Mouse (Mus musculus) embryonic facial prominence, embryonic 15.5 days (tissue): ENCODE measurements around the gene Adcy10. TPM values are rescaled to one million over a fixed set of nuclear protein-coding genes. Genes with fewer than 3 reads are reported as not detected.

Experiments used
- ATAC-seq: fragments of 200-750 bp; cut with Nextera tagmentation; 2 replicates; pipeline ENCODE4 v1.8.0; 2017; ENCODE audit warnings: low read depth, moderate TSS enrichment; ENCODE audit not compliant: insufficient number of reproducible peaks, low FRiP score, low TSS enrichment
- H3K27ac ChIP-seq: fragments of 300-500 bp; sonication (generic); replicated peaks from 2 replicates; pipeline ENCODE4 v1.5.1; 2015; ENCODE audit warnings: mild to moderate bottlenecking, inconsistent platforms
- H3K27me3 ChIP-seq: fragments of 300-500 bp; sonication (generic); 2 replicates; pipeline ENCODE4 v1.6.1; 2015; ENCODE audit warnings: inconsistent platforms
- H3K36me3 ChIP-seq: fragments of 300-500 bp; sonication (generic); 2 replicates; pipeline ENCODE4 v1.6.1; 2015; ENCODE audit warnings: mild to moderate bottlenecking, inconsistent platforms
- H3K4me1 ChIP-seq: fragments of 300-500 bp; sonication (generic); 2 replicates; pipeline ENCODE4 v1.6.1; 2015; ENCODE audit warnings: inconsistent platforms
- H3K4me2 ChIP-seq: fragments of 300-500 bp; sonication (generic); replicated peaks from 2 replicates; pipeline ENCODE4 v1.6.1; 2015; ENCODE audit warnings: mild to moderate bottlenecking, inconsistent platforms
- H3K4me3 ChIP-seq: fragments of 300-500 bp; sonication (generic); replicated peaks from 2 replicates; pipeline ENCODE4 v1.5.1; 2015; ENCODE audit warnings: mild to moderate bottlenecking, inconsistent platforms
- H3K9ac ChIP-seq: fragments of 300-500 bp; sonication (generic); 2 replicates; pipeline ENCODE4 v1.6.1; 2015; ENCODE audit warnings: inconsistent platforms
- H3K9me3 ChIP-seq: fragments of 300-500 bp; sonication (generic); replicated peaks from 2 replicates; pipeline ENCODE4 v1.6.1; 2016; ENCODE audit warnings: inconsistent platforms
- WGBS: fragments of 180-500 bp; shearing (Covaris S2); methylation state at CpG from one replicate; pipeline ENCODE4 v1.1.7; 2015; 5-methylcytosine and 5-hydroxymethylcytosine counted together
- polyA plus RNA-seq: library from polyadenylated mRNA; unstranded; fragments of >200 nt; fragmentation: Nextera tagmentation; extraction: Ambion mirVana; gene quantifications from 2 replicates; pipeline ENCODE4 v1.2.1, GENCODE M21; 2015

The Adcy10 gene
- polyA plus RNA-seq, 1 experiment from 2014 or later: not detected

GRCm38 (mm10) chr1:165462861-165463260 lies 22.1 kb upstream of the Adcy10 start:
- no peaks in the 10 kb centered on the region for H3K27me3 ChIP-seq
- no peak overlapping the region for H3K27ac ChIP-seq
- 58% methylated on average over 1 of the region's 1 CpGs for WGBS
- no peak for ATAC-seq
- H3K9me3 ChIP-seq: no peaks in the 10 kb centered on the region
- no peak overlapping the region for H3K4me2 ChIP-seq
- no peak overlapping the region for H3K4me3 ChIP-seq
- H3K9ac ChIP-seq: no peak overlapping the region
- no peaks in the 10 kb centered on the region for H3K36me3 ChIP-seq
- H3K4me1 ChIP-seq: peaks cover 5% of the 10 kb centered on the region; the same call in 1 of the 2 replicates

GRCm38 (mm10) chr1:165464574-165464973 lies 20.4 kb upstream of the Adcy10 start:
- no peak overlapping the region for H3K4me3 ChIP-seq
- ATAC-seq: no peak
- no peak overlapping the region for H3K4me2 ChIP-seq
- no peaks in the 10 kb centered on the region for H3K36me3 ChIP-seq
- H3K27ac ChIP-seq: no peak overlapping the region
- no peaks in the 10 kb centered on the region for H3K9me3 ChIP-seq
- H3K9ac ChIP-seq: no peak overlapping the region
- 67% methylated on average over 3 of the region's 3 CpGs for WGBS
- no peaks in the 10 kb centered on the region for H3K27me3 ChIP-seq
- peaks cover 5% of the 10 kb centered on the region; the same call in 1 of the 2 replicates for H3K4me1 ChIP-seq

GRCm38 (mm10) chr1:165468971-165469370 lies 16.0 kb upstream of the Adcy10 start:
- Histone ChIP-seq H3K27ac (no peak overlapping the region), H3K36me3 (no peaks in the 10 kb centered on the region), H3K4me1 (no peaks in the 10 kb centered on the region), H3K9me3 (no peaks in the 10 kb centered on the region), H3K9ac (no peak overlapping the region), H3K4me2 (no peak overlapping the region), H3K27me3 (no peaks in the 10 kb centered on the region), H3K4me3 (no peak overlapping the region)
- ATAC-seq: no peak

- no peaks in the 10 kb centered on the region for H3K9me3 ChIP-seq
- no peak overlapping the region for H3K4me3 ChIP-seq
- H3K9ac ChIP-seq: no peak overlapping the region
- H3K27ac ChIP-seq: no peak overlapping the region
- H3K36me3 ChIP-seq: no peaks in the 10 kb centered on the region
- H3K4me2 ChIP-seq: no peak overlapping the region
- ATAC-seq: no peak
- H3K27me3 ChIP-seq: no peaks in the 10 kb centered on the region
- H3K4me1 ChIP-seq: no peaks in the 10 kb centered on the region
Observed at GRCm38 (mm10) chr1:165469717-165470116, 15.3 kb upstream of the Adcy10 start.

- no peaks in the 10 kb centered on the region for H3K36me3 ChIP-seq
- ATAC-seq: no peak
- H3K9ac ChIP-seq: no peak overlapping the region
- H3K9me3 ChIP-seq: no peaks in the 10 kb centered on the region
- 83% methylated on average over 1 of the region's 1 CpGs for WGBS
- no peak overlapping the region for H3K4me3 ChIP-seq
- no peak overlapping the region for H3K27ac ChIP-seq
- H3K4me1 ChIP-seq: no peaks in the 10 kb centered on the region
- H3K27me3 ChIP-seq: no peaks in the 10 kb centered on the region
- H3K4me2 ChIP-seq: no peak overlapping the region
Observed at GRCm38 (mm10) chr1:165471490-165471889, 13.5 kb upstream of the Adcy10 start.

- Histone ChIP-seq H3K4me3 (no peak overlapping the region), H3K27me3 (no peaks in the 10 kb centered on the region), H3K4me1 (no peaks in the 10 kb centered on the region), H3K9ac (no peak overlapping the region), H3K9me3 (no peaks in the 10 kb centered on the region), H3K36me3 (peaks cover 4% of the 10 kb centered on the region; the same call in 1 of the 2 replicates), H3K4me2 (no peak overlapping the region), H3K27ac (no peak overlapping the region)
- ATAC-seq: no peak
- 84% methylated on average over 2 of the region's 2 CpGs for WGBS
Observed at GRCm38 (mm10) chr1:165486108-165486507, 1.1 kb downstream of the Adcy10 start.

GRCm38 (mm10) chr1:165489197-165489596 lies 4.2 kb downstream of the Adcy10 start:
- 80% methylated on average over 4 of the region's 4 CpGs for WGBS
- Histone ChIP-seq H3K27me3 (no peaks in the 10 kb centered on the region), H3K9ac (no peak overlapping the region), H3K27ac (no peak overlapping the region), H3K4me3 (no peak overlapping the region), H3K4me2 (no peak overlapping the region), H3K9me3 (no peaks in the 10 kb centered on the region), H3K36me3 (no peaks in the 10 kb centered on the region), H3K4me1 (no peaks in the 10 kb centered on the region)
- no peak for ATAC-seq

GRCm38 (mm10) chr1:165498856-165499255 lies 13.9 kb downstream of the Adcy10 start:
- ATAC-seq: no peak
- no peak overlapping the region for H3K27ac ChIP-seq
- H3K4me3 ChIP-seq: no peak overlapping the region
- no peaks in the 10 kb centered on the region for H3K36me3 ChIP-seq
- H3K27me3 ChIP-seq: no peaks in the 10 kb centered on the region
- no peak overlapping the region for H3K9ac ChIP-seq
- 27% methylated on average over 3 of the region's 3 CpGs for WGBS
- H3K4me1 ChIP-seq: no peaks in the 10 kb centered on the region
- H3K9me3 ChIP-seq: no peaks in the 10 kb centered on the region
- H3K4me2 ChIP-seq: no peak overlapping the region

GRCm38 (mm10) chr1:165503307-165504024 lies 18.5 kb downstream of the Adcy10 start:
- Histone ChIP-seq H3K9me3 (no peaks in the 10 kb centered on the region), H3K9ac (no peak overlapping the region), H3K4me1 (no peaks in the 10 kb centered on the region), H3K27me3 (no peaks in the 10 kb centered on the region), H3K27ac (no peak overlapping the region), H3K36me3 (no peaks in the 10 kb centered on the region), H3K4me3 (no peak overlapping the region), H3K4me2 (no peak overlapping the region)
- ATAC-seq: no peak
- WGBS: 35% methylated on average over 10 of the region's 10 CpGs

GRCm38 (mm10) chr1:165506303-165506702 lies 21.3 kb downstream of the Adcy10 start:
- Histone ChIP-seq H3K36me3 (no peaks in the 10 kb centered on the region), H3K9ac (no peak overlapping the region), H3K27me3 (no peaks in the 10 kb centered on the region), H3K27ac (no peak overlapping the region), H3K4me1 (no peaks in the 10 kb centered on the region), H3K4me3 (no peak overlapping the region), H3K9me3 (no peaks in the 10 kb centered on the region), H3K4me2 (no peak overlapping the region)
- 85% methylated on average over 6 of the region's 6 CpGs for WGBS
- ATAC-seq: no peak

- Histone ChIP-seq H3K4me3 (no peak overlapping the region), H3K4me1 (no peaks in the 10 kb centered on the region), H3K4me2 (no peak overlapping the region), H3K9ac (no peak overlapping the region), H3K9me3 (no peaks in the 10 kb centered on the region), H3K36me3 (no peaks in the 10 kb centered on the region), H3K27ac (no peak overlapping the region), H3K27me3 (no peaks in the 10 kb centered on the region)
- ATAC-seq: no peak
- WGBS: 78% methylated on average over 6 of the region's 6 CpGs
Observed at GRCm38 (mm10) chr1:165510161-165510560, 25.2 kb downstream of the Adcy10 start.

- Histone ChIP-seq H3K36me3 (no peaks in the 10 kb centered on the region), H3K27ac (no peak overlapping the region)
- WGBS: 84% methylated on average over 7 of the region's 7 CpGs
Observed at GRCm38 (mm10) chr1:165520716-165521115, 35.7 kb downstream of the Adcy10 start.

More at GRCm38 (mm10) chr1:165520716-165521115, 35.7 kb downstream of the Adcy10 start:
- ATAC-seq: no peak
- Histone ChIP-seq H3K4me1 (no peaks in the 10 kb centered on the region), H3K9ac (no peak overlapping the region), H3K9me3 (no peaks in the 10 kb centered on the region), H3K27me3 (no peaks in the 10 kb centered on the region), H3K4me3 (no peak overlapping the region), H3K4me2 (no peak overlapping the region)
